Mouse (Mus musculus) kidney, adult 9 months (tissue): Measurements from ENCODE around the gene Ptprs.

Experiments used
- DNase-seq: peaks from one replicate; pipeline ENCODE4 v3.0.0; 2022

The Ptprs gene

GRCm38 (mm10) chr17:56418304-56418703 lies 58.0 kb downstream of the Ptprs start:
- no peak for DNase-seq

- DNase-seq = no peak
Observed at GRCm38 (mm10) chr17:56414785-56415184, 61.5 kb downstream of the Ptprs start.

GRCm38 (mm10) chr17:56413113-56413512 lies 63.2 kb downstream of the Ptprs start:
- no peak for DNase-seq

GRCm38 (mm10) chr17:56411437-56411836 lies 64.8 kb downstream of the Ptprs start:
- DNase-seq = no peak

GRCm38 (mm10) chr17:56409759-56410158 lies 66.5 kb downstream of the Ptprs start:
- DNase-seq = peak; percentile 20

- no peak for DNase-seq
Observed at GRCm38 (mm10) chr17:56408965-56409625, 67.2 kb downstream of the Ptprs start.

- DNase-seq = no peak
Observed at GRCm38 (mm10) chr17:56407379-56407778, 68.9 kb downstream of the Ptprs start.

GRCm38 (mm10) chr17:56406878-56407277 lies 69.4 kb downstream of the Ptprs start:
- no peak for DNase-seq

GRCm38 (mm10) chr17:56405856-56406840 lies 70.1 kb downstream of the Ptprs start:
- DNase-seq = no peak

GRCm38 (mm10) chr17:56405341-56405740 lies 70.9 kb downstream of the Ptprs start:
- DNase-seq = no peak

GRCm38 (mm10) chr17:56401051-56401521 lies 75.2 kb downstream of the Ptprs start:
- peak; percentile 32 for DNase-seq

GRCm38 (mm10) chr17:56400221-56400620 lies 76.1 kb downstream of the Ptprs start:
- DNase-seq = no peak

- DNase-seq = no peak
Observed at GRCm38 (mm10) chr17:56396051-56396450, 80.2 kb downstream of the Ptprs start.

GRCm38 (mm10) chr17:56393889-56394288 lies 82.4 kb downstream of the Ptprs start:
- DNase-seq = no peak

- DNase-seq = no peak
Observed at GRCm38 (mm10) chr17:56393238-56393637, 83.0 kb downstream of the Ptprs start.

- no peak for DNase-seq
Observed at GRCm38 (mm10) chr17:56387612-56388011, 88.7 kb downstream of the Ptprs start.

- peak; percentile 45 for DNase-seq
Observed at GRCm38 (mm10) chr17:56384903-56385302, 91.4 kb downstream of the Ptprs start.

- no peak for DNase-seq
Observed at GRCm38 (mm10) chr17:56382997-56383396, 93.3 kb downstream of the Ptprs start.

GRCm38 (mm10) chr17:56381183-56381582 lies 95.1 kb downstream of the Ptprs start:
- DNase-seq = peak; percentile 69

- DNase-seq = no peak
Observed at GRCm38 (mm10) chr17:56380286-56380685, 96.0 kb downstream of the Ptprs start.

GRCm38 (mm10) chr17:56379281-56379834 lies 96.9 kb downstream of the Ptprs start:
- peak; percentile 17 for DNase-seq

GRCm38 (mm10) chr17:56374851-56375250 lies 101.4 kb downstream of the Ptprs start:
- no peak for DNase-seq
